ENCODE assay signal across 20 mouse cellular contexts in the genomic region with DNA sequence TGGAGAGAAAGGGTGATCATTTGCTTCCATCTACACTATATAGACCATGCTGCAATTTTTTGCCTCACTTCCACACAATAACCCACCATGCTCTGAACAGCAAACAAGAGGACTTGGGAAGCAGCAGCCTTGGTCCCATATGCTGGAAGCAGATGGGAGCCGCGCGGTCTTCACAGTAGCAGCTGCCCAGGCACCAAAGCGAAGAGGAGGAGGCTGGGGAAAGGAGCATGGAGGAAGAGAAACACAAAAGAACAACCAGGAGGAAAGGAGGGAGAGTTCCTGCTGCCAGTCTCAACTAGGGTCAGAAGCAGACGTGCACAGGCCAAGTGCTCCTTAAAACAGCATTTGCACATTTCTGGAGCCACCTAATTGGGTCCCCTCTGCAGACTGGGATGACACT.
DNase-seq lines count a peak whose midpoint lies in the region; ATAC-seq and TF ChIP-seq lines count a peak whose summit lies in the region.
"Had no signal": no experiment of that assay in that cellular context is flagged by ENCODE, and none has a peak within 500 bp of the region (broad histone marks: within the 10 kb centered on the region; RNA-seq: fewer than 3 reads in every experiment).

No protein-coding gene starts in this region.

- no peak for TF ChIP-seq CTCF in hindbrain, postnatal 0 days (IDR thresholded peaks at IDR 0.05; ENCODE audit: low read depth)
- TF ChIP-seq CTCF in lung, adult 2 months (IDR thresholded peaks at IDR 0.05; ENCODE audit: insufficient read depth, low read length), result no peak

- WGBS in hindbrain, postnatal 0 days, result 79% methylated on average over 5 of the region's 5 CpGs
- WGBS in hindbrain, embryonic 14.5 days, result 88% methylated on average over 5 of the region's 5 CpGs
- 89% methylated on average over 5 of the region's 5 CpGs for WGBS in lung, adult 2 months

- ATAC-seq in hindbrain, postnatal 0 days, result peak; percentile 54; the same call in 1 of the 2 replicates
- ATAC-seq in hindbrain, embryonic 14.5 days (ENCODE audit: low FRiP score), result no peak
- ATAC-seq: CD4-positive, CD25-positive, alpha-beta regulatory T cell, adult 4 months; lung, postnatal 0 days had no signal

- H3K4me2 ChIP-seq in hindbrain, postnatal 0 days (ENCODE audit: low read depth, low read length), result no peak overlapping the region
- H3K4me2 ChIP-seq in hindbrain, embryonic 14.5 days (replicated peaks), result no peak overlapping the region
- H3K4me2 ChIP-seq: embryonic facial prominence, embryonic 12.5 days; heart, embryonic 13.5 days; kidney, embryonic 15.5 days; limb, embryonic 13.5 days had no signal

- H3K9me3 ChIP-seq in hindbrain, postnatal 0 days (ENCODE audit: low read length), result no peaks in the 10 kb centered on the region
- H3K9me3 ChIP-seq in hindbrain, embryonic 14.5 days (ENCODE audit: control insufficient read depth, low read length), result no peaks in the 10 kb centered on the region
- H3K9me3 ChIP-seq: embryonic facial prominence, embryonic 12.5 days; G1E; heart, embryonic 13.5 days; kidney, embryonic 15.5 days; limb, embryonic 13.5 days had no signal

- no peak for TF ChIP-seq POLR2A in lung, adult 2 months (IDR thresholded peaks at IDR 0.05; ENCODE audit: borderline replicate concordance, extremely low read depth, low read depth, low read length)

- H3K4me3 ChIP-seq in hindbrain, postnatal 0 days (ENCODE audit: low read length), result no peak overlapping the region
- no peak overlapping the region for H3K4me3 ChIP-seq in hindbrain, embryonic 14.5 days (replicated peaks; ENCODE audit: low read length)
- no peak overlapping the region for H3K4me3 ChIP-seq in lung, adult 2 months (replicated peaks; ENCODE audit: extremely low read depth, low read depth, low read length)
- H3K4me3 ChIP-seq: embryonic facial prominence, embryonic 12.5 days; heart, embryonic 13.5 days; kidney, embryonic 15.5 days; limb, embryonic 13.5 days had no signal

- peak; percentile 65 to 78 for DNase-seq in cerebellum, postnatal 10 days
- no peak for DNase-seq in cerebellum, adult 9-10 months
- DNase-seq in hindbrain, postnatal 0 days (ENCODE audit: low spot score), result peak; percentile 48
- DNase-seq in hindbrain, embryonic 14.5 days (ENCODE audit: low spot score), result no peak
- peak; percentile 67 to 81 for DNase-seq in layer of hippocampus, adult 18-20 months (ENCODE audit: low spot score in 2 of 2)
- DNase-seq in left cerebral cortex, postnatal 4 days, result peak; percentile 67
- no peak for DNase-seq in lung, adult 2 months
- DNase-seq in frontal cortex, postnatal 25 days (ENCODE audit: low spot score in 2 of 2), result no peak
- DNase-seq: adrenal gland, adult 2 months; cerebellum, adult 11 months; heart, postnatal 36 days; midbrain, embryonic 14.5 days had no signal

- no peak overlapping the region for H3K27ac ChIP-seq in hindbrain, postnatal 0 days
- no peak overlapping the region for H3K27ac ChIP-seq in hindbrain, embryonic 14.5 days
- H3K27ac ChIP-seq: embryonic facial prominence, embryonic 12.5 days; heart, embryonic 13.5 days; kidney, embryonic 15.5 days; limb, embryonic 13.5 days; liver, embryonic 14.5 days had no signal

- H3K4me1 ChIP-seq in hindbrain, postnatal 0 days (ENCODE audit: insufficient read depth, low read length), result peaks cover 5% of the 10 kb centered on the region; the same call in 1 of the 2 replicates
- H3K4me1 ChIP-seq in hindbrain, embryonic 14.5 days (replicated peaks; ENCODE audit: control insufficient read depth, insufficient read depth, low read length), result peaks cover 12% of the 10 kb centered on the region
- no peaks in the 10 kb centered on the region for H3K4me1 ChIP-seq in lung, adult 2 months (ENCODE audit: control insufficient read depth, insufficient read depth, low read length)
- H3K4me1 ChIP-seq: embryonic facial prominence, embryonic 12.5 days; heart, embryonic 13.5 days; kidney, embryonic 15.5 days; limb, embryonic 13.5 days had no signal

- intact Hi-C loops in left cerebral cortex, postnatal 4 days (cut with DNase I), result no loop called here

- H3K27me3 ChIP-seq in hindbrain, postnatal 0 days (ENCODE audit: insufficient read depth, low read length), result no peaks in the 10 kb centered on the region
- no peaks in the 10 kb centered on the region for H3K27me3 ChIP-seq in hindbrain, embryonic 14.5 days (ENCODE audit: control insufficient read depth, insufficient read depth, low read length)
- H3K27me3 ChIP-seq: embryonic facial prominence, embryonic 12.5 days; heart, embryonic 13.5 days; kidney, embryonic 15.5 days; limb, embryonic 13.5 days had no signal

- no peaks in the 10 kb centered on the region for H3K36me3 ChIP-seq in hindbrain, postnatal 0 days (ENCODE audit: insufficient read depth, low read length)
- no peaks in the 10 kb centered on the region for H3K36me3 ChIP-seq in hindbrain, embryonic 14.5 days (replicated peaks; ENCODE audit: control insufficient read depth, insufficient read depth)
- H3K36me3 ChIP-seq: embryonic facial prominence, embryonic 12.5 days; G1E; heart, embryonic 13.5 days; kidney, embryonic 15.5 days; limb, embryonic 13.5 days had no signal

- no peak overlapping the region for H3K9ac ChIP-seq in hindbrain, postnatal 0 days (replicated peaks; ENCODE audit: low read length)
- no peak overlapping the region for H3K9ac ChIP-seq in hindbrain, embryonic 14.5 days
- H3K9ac ChIP-seq: embryonic facial prominence, embryonic 12.5 days; heart, embryonic 13.5 days; kidney, embryonic 15.5 days; limb, embryonic 13.5 days; liver, embryonic 14.5 days had no signal

Comparison
In these comparisons a context has a peak if more than half of its experiments do, and no peak if none do; other contexts are left out.
1. DNase-seq: peak in cerebellum, postnatal 10 days (2 of 2), hindbrain, postnatal 0 days (single experiment), layer of hippocampus, adult 18-20 months (2 of 2) and left cerebral cortex, postnatal 4 days (single experiment); none in cerebellum, adult 9-10 months (single experiment), hindbrain, embryonic 14.5 days (single experiment), lung, adult 2 months (single experiment) and frontal cortex, postnatal 25 days (0 of 2).